Mouse (Mus musculus) limb, embryonic 13.5 days (tissue): ENCODE data around the gene Gm6793. TPM values are rescaled to one million over a fixed set of nuclear protein-coding genes. Genes with fewer than 3 reads are reported as not detected.

Source experiments
- ATAC-seq: fragments of 200-750 bp; cut with Nextera tagmentation; 2 replicates; pipeline ENCODE4 v1.8.0; 2017; ENCODE audit warnings: low read depth, moderate number of reproducible peaks, moderate TSS enrichment; ENCODE audit not compliant: low FRiP score
- H3K27ac ChIP-seq: fragments of 300-500 bp; sonication (generic); 2 replicates; pipeline ENCODE4 v1.5.1; 2015; ENCODE audit warnings: inconsistent platforms, mild to moderate bottlenecking, moderate library complexity
- H3K27me3 ChIP-seq: fragments of 300-500 bp; sonication (generic); 2 replicates; pipeline ENCODE4 v1.6.1; 2015; ENCODE audit warnings: mild to moderate bottlenecking, inconsistent platforms
- H3K36me3 ChIP-seq: fragments of 300-500 bp; sonication (generic); 2 replicates; pipeline ENCODE4 v1.6.1; 2015; ENCODE audit warnings: inconsistent platforms, mild to moderate bottlenecking, moderate library complexity
- H3K4me1 ChIP-seq: fragments of 300-500 bp; sonication (generic); 2 replicates; pipeline ENCODE4 v1.6.1; 2015; ENCODE audit warnings: inconsistent platforms
- H3K4me2 ChIP-seq: fragments of 300-500 bp; sonication (generic); replicated peaks from 2 replicates; pipeline ENCODE4 v1.6.1; 2015; ENCODE audit warnings: inconsistent platforms, mild to moderate bottlenecking, moderate library complexity
- H3K4me3 ChIP-seq: fragments of 300-500 bp; sonication (generic); 2 replicates; pipeline ENCODE4 v1.5.1; 2015; ENCODE audit warnings: moderate library complexity, mild to moderate bottlenecking, inconsistent platforms
- H3K9ac ChIP-seq: fragments of 300-500 bp; sonication (generic); 2 replicates; pipeline ENCODE4 v1.6.1; 2015; ENCODE audit warnings: mild to moderate bottlenecking, inconsistent platforms
- H3K9me3 ChIP-seq: fragments of 300-500 bp; sonication (generic); 2 replicates; pipeline ENCODE4 v1.6.1; 2016; ENCODE audit warnings: inconsistent platforms
- WGBS: fragments of 180-500 bp; shearing (Covaris S2); methylation state at CpG from one replicate; pipeline ENCODE4 v1.1.7; 2015; 5-methylcytosine and 5-hydroxymethylcytosine counted together
- polyA plus RNA-seq: library from polyadenylated mRNA; unstranded; fragments of >200 nt; fragmentation: Nextera tagmentation; extraction: Ambion mirVana; gene quantifications from 2 replicates; pipeline ENCODE4 v1.2.1, GENCODE M21; 2015

The Gm6793 gene
- polyA plus RNA-seq, 1 experiment from 2014 or later = 0.45 TPM

DNA sequence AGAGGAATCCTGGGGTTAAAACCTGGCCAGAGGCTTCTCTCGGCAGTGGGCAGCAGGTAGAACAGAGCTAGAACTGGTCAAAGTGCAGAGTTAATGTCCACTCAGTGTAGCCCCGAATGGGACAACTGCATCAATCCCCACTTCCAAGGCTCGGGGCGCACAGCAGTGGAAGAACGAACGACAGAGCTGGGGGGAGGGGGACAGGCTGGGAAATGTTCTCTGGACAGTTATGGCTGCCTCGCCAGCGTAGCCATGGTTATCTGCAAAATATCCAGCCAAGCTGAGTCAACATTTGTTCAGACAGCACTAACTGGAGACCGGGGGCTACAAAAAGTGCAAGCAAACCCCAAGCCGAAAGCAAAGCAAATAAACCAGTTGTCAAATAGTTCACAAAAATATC lies 36.7 kb downstream of the Gm6793 start:
- Histone ChIP-seq H3K4me3 (no peak overlapping the region), H3K4me1 (no peaks in the 10 kb centered on the region), H3K27me3 (no peaks in the 10 kb centered on the region), H3K4me2 (no peak overlapping the region), H3K9ac (no peak overlapping the region), H3K27ac (no peak overlapping the region), H3K9me3 (peaks cover 4% of the 10 kb centered on the region; the same call in 1 of the 2 replicates), H3K36me3 (peaks cover 71% of the 10 kb centered on the region)
- no peak for ATAC-seq
- 86% methylated on average over 10 of the region's 10 CpGs for WGBS

DNA sequence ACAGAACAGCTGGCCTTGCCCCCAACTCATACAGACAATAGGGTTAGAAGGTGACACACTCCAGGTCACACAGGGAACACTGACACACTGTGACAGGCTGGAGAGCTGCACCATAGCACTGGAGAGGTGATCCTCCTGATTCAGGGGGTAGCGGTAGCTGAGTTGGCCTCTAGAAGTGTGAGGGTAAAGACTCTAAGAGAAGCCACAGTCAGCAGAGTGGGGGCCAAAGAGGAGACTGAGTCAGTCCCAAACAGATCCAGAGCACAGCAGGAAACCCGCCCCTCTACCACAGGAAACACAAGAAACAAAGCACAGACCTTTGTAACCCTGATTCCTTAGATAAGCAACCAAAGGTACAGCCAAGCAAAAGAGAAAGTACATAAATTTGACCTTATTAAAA lies 38.5 kb downstream of the Gm6793 start:
- H3K9ac ChIP-seq = no peak overlapping the region
- peaks cover 4% of the 10 kb centered on the region; the same call in 1 of the 2 replicates for H3K9me3 ChIP-seq
- no peaks in the 10 kb centered on the region for H3K27me3 ChIP-seq
- H3K4me2 ChIP-seq = no peak overlapping the region
- H3K4me3 ChIP-seq = no peak overlapping the region
- peaks cover 68% of the 10 kb centered on the region for H3K36me3 ChIP-seq
- H3K27ac ChIP-seq = no peak overlapping the region
- 95% methylated on average over 2 of the region's 2 CpGs for WGBS
- H3K4me1 ChIP-seq = no peaks in the 10 kb centered on the region
- ATAC-seq = no peak

DNA sequence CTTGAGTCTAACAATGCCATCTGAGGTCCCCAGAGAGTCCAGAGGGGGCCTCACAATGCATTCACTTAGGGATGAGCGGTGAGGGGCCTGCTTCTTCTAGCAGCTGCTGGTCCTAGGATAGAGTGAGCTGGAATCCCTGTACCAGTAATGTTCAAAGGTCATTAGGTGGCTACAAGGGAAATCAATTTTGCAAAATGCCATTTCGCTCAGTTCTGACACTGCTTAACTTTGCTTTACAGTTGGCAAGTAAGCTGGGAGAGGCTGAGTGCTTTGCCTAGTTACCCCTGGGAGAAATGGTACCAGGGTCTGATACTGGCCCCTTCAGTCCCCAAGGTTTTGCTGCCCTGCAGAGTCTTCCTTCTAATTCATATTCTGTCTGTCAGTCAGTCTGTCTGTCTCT lies 39.1 kb downstream of the Gm6793 start:
- Histone ChIP-seq H3K9me3 (peaks cover 4% of the 10 kb centered on the region; the same call in 1 of the 2 replicates), H3K27ac (no peak overlapping the region), H3K9ac (no peak overlapping the region), H3K4me3 (no peak overlapping the region), H3K27me3 (no peaks in the 10 kb centered on the region), H3K4me2 (no peak overlapping the region), H3K4me1 (no peaks in the 10 kb centered on the region), H3K36me3 (peaks cover 73% of the 10 kb centered on the region)
- no peak for ATAC-seq
- 88% methylated on average over 2 of the region's 2 CpGs for WGBS

DNA sequence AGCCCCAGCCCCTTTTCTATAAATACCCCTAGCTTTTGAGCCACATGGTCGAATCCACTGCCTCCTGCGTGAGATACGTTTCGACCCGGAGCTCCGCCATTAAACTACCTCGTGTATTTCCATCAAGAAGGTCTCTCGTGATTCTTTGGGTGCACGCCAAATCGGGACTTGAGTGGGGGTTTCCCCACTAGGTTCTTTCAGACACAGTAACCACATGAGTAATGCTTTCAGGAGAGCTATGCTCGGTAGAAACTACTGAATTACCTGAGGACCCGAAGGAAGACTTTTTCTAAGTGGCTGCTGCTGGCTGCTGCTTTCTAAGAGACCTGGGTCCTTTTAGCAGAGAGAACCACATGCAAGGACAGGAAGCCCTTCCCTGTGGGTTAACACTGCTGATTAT lies 40.7 kb downstream of the Gm6793 start:
- WGBS = 95% methylated on average over 12 of the region's 12 CpGs
- no peak for ATAC-seq
- no peak overlapping the region for H3K4me3 ChIP-seq
- no peaks in the 10 kb centered on the region for H3K4me1 ChIP-seq
- peaks cover 70% of the 10 kb centered on the region for H3K36me3 ChIP-seq
- no peak overlapping the region for H3K27ac ChIP-seq
- H3K9me3 ChIP-seq = peaks cover 4% of the 10 kb centered on the region; the same call in 1 of the 2 replicates
- H3K4me2 ChIP-seq = no peak overlapping the region
- no peak overlapping the region for H3K9ac ChIP-seq
- H3K27me3 ChIP-seq = no peaks in the 10 kb centered on the region

DNA sequence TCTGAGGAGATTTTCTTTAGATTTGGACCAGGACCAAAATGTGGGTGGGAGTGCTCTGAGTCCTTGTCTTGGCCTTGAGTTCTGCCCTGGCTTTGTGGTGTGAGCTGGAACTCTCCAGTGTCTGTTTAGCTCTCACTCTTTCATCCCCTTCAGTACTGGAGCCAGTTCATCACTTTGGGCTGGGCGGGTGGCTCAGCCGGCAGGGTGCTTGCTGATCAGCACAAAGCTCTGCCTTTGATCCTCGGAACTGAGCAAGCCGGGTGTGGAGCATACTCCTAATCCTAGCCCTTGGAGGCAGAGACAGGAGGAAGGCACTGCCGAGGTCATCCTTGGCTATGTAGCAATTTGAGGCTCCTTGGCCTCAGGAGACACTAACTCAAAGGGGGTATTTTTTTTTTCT lies 45.8 kb downstream of the Gm6793 start:
- no peak overlapping the region for H3K4me2 ChIP-seq
- H3K4me1 ChIP-seq = peaks cover 8% of the 10 kb centered on the region; the same call in 1 of the 2 replicates
- no peak overlapping the region for H3K4me3 ChIP-seq
- H3K27ac ChIP-seq = no peak overlapping the region
- H3K9ac ChIP-seq = no peak overlapping the region
- H3K36me3 ChIP-seq = peaks cover 35% of the 10 kb centered on the region
- 36% methylated on average over 5 of the region's 5 CpGs for WGBS
- no peak for ATAC-seq
- no peaks in the 10 kb centered on the region for H3K27me3 ChIP-seq
- peaks cover under 1% of the 10 kb centered on the region; the same call in 1 of the 2 replicates for H3K9me3 ChIP-seq

DNA sequence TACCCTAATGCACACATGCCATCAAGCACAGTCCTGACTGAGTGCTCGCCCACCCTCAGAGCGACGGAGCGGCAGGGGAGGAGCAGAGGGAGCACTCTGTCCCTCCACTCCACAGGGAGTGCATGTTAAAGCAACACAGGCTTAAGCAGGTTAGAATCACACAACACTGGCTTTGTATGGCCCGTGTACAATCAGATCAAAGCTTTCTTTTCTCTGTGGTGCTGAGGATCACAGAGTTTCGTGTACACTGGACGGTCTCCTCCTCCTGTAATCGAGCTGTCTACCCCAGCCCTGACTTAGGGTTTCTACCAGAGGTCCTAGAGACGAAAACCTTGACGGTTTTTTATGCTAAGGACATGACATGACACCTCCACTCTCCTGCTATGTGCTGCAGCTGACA lies 46.3 kb downstream of the Gm6793 start:
- Histone ChIP-seq H3K9ac (no peak overlapping the region), H3K9me3 (no peaks in the 10 kb centered on the region; the same call in 1 of the 2 replicates), H3K4me2 (no peak overlapping the region), H3K4me3 (no peak overlapping the region), H3K36me3 (peaks cover 31% of the 10 kb centered on the region), H3K27me3 (no peaks in the 10 kb centered on the region), H3K27ac (no peak overlapping the region), H3K4me1 (peaks cover 8% of the 10 kb centered on the region; the same call in 1 of the 2 replicates)
- no peak for ATAC-seq
- 87% methylated on average over 10 of the region's 10 CpGs for WGBS

DNA sequence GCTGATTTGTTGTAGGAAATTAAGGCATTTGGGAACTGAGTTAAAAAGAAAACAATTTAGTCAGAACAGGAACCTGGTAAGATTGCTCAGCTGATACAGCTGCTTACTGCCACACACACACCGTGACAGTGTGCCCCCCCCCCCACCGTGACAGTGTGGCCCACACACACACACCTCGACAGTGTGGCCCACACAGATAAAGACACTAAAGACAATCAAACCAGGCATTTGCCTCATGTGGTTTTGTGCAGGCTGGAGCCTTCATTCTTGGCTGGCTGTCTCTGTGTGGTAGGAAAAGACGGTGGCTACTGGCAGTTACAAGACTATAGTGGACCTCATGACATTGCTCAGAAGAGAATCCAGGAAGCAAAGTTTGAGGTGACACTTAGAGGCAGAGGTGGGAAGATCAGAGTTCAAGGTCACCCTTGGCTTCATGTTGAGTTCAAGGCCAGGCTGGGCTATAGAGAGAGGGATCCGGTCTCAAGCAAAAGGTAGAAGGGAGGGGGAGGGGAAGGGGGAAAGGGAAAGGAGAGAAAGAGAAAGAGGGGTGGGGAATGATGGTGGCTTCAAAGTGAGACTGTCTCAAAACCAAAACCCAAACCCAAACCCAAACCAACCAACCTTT lies 47.5 kb downstream of the Gm6793 start:
- Histone ChIP-seq H3K27ac (no peak overlapping the region), H3K27me3 (no peaks in the 10 kb centered on the region), H3K4me1 (peaks cover 8% of the 10 kb centered on the region; the same call in 1 of the 2 replicates), H3K4me3 (no peak overlapping the region), H3K9me3 (no peaks in the 10 kb centered on the region), H3K36me3 (peaks cover 23% of the 10 kb centered on the region), H3K4me2 (no peak overlapping the region), H3K9ac (no peak overlapping the region)
- ATAC-seq = no peak
- WGBS = 90% methylated on average over 5 of the region's 5 CpGs

DNA sequence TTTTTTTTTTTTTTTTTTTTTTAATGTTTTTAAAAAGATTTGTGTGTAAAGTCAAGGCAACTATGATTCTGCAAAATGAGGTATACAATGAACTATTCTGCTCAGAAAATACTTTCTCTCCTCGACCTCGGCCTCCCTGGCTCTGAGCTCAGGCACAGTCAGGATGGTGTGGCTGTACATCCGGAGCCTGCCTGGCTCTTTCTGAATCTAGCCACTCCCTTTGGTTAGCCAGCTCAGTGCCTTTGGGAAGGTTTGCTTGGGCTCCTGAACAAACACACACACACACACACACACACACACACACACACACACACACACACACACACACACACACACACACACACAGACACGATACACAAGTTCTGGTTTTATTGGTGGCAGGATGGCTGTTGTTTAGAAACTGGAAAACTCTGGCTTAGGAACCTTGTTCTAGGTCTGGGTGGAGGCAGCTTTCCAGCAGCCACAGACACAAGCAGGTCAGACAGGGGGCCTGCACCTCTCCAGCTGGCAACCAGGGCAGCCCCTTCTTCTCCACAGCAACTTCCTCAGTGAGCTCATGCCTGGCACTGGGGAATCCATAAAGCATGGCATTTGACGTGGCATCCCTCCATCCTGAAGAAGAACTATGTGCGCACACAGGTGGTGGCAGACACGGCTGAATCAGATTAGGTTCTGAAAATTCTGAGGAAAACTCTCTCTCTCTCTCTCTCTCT lies 49.8 kb downstream of the Gm6793 start:
- Histone ChIP-seq H3K4me1 (peaks cover 8% of the 10 kb centered on the region; the same call in 1 of the 2 replicates), H3K27me3 (no peaks in the 10 kb centered on the region), H3K36me3 (peaks cover 8% of the 10 kb centered on the region), H3K9ac (no peak overlapping the region), H3K4me3 (no peak overlapping the region), H3K27ac (no peak overlapping the region), H3K4me2 (no peak overlapping the region), H3K9me3 (no peaks in the 10 kb centered on the region)
- WGBS = 58% methylated on average over 7 of the region's 7 CpGs
- no peak for ATAC-seq

DNA sequence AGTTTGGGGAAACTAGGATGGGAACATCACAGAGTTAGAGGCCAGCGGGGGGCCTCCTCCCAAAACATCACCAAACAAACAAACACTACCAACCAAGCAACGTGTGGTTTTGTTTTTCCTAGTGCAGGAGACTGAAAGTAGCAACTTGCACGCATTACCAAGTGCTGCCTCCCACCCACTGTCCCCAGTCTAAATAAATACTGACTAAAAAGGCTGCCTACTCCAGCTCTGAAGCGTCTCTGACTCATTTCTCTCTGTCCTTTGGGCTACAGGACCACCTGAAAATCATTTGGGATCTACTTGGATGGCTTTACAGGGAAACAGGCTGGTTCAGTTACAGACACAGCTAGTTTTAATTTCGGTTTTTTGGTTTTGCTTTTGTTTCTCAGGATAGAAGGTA lies 50.5 kb downstream of the Gm6793 start:
- no peak overlapping the region for H3K4me3 ChIP-seq
- no peak overlapping the region for H3K9ac ChIP-seq
- no peak overlapping the region for H3K27ac ChIP-seq
- H3K4me2 ChIP-seq = no peak overlapping the region
- H3K9me3 ChIP-seq = no peaks in the 10 kb centered on the region
- WGBS = 50% methylated on average over 5 of the region's 5 CpGs
- H3K27me3 ChIP-seq = no peaks in the 10 kb centered on the region
- peaks cover 8% of the 10 kb centered on the region; the same call in 1 of the 2 replicates for H3K4me1 ChIP-seq
- no peak for ATAC-seq
- peaks cover 12% of the 10 kb centered on the region for H3K36me3 ChIP-seq

DNA sequence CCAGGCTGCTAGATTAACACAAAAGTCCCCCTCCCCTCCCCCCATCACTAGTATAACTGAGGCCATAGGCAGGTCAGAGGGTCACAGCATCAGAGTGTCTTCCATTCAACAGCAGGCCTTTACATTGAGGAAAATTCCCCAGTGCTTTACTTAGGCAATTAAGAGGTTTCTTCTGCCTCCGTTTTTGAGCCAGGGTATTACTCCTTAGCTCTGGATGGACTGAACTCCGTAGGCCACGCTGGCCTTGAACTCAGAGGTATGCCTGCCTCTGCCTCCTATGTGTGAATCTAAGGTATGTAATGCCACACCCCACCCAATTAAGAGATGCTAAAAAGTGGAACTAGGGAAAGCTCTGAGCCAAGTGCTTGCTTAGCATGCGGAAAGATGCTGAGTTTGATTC lies 51.3 kb downstream of the Gm6793 start:
- peaks cover 13% of the 10 kb centered on the region for H3K36me3 ChIP-seq
- no peak overlapping the region for H3K27ac ChIP-seq
- WGBS = 85% methylated on average over 4 of the region's 4 CpGs
- no peak overlapping the region for H3K4me3 ChIP-seq
- no peak overlapping the region for H3K4me2 ChIP-seq
- H3K9ac ChIP-seq = no peak overlapping the region
- no peak for ATAC-seq
- no peaks in the 10 kb centered on the region for H3K9me3 ChIP-seq
- peaks cover 8% of the 10 kb centered on the region; the same call in 1 of the 2 replicates for H3K4me1 ChIP-seq
- H3K27me3 ChIP-seq = no peaks in the 10 kb centered on the region
